In the genomic region with DNA sequence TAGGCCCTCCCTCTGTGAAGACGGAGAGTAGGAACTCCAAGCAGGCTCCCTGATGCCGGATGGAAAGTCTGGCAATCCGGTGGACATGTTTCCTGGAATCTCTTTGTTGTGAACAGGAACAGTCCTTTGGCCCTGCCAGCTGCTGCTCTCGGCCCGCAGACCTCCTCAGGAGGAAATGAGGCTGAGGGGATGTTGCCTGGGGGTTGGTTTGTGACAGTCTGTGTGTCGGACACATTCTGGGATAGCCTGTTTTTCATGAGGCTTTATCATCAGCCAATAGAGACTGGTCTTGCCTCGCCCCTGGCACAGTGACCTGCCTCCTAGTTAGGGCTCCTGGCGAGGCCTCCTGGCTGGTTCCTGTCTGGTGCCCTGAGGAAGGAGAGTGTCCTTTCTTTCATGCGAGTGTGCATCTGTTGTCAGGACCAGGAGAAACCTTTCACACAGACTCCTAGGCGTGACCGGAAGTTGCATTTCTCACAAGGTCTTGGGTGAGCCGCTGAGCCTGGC, we compare ENCODE assay signal across 8 mouse cellular contexts.
DNase-seq lines count a peak whose midpoint lies in the region; ATAC-seq lines count a peak whose summit lies in the region.

No protein-coding gene starts in this region.

- peak; percentile 62 for ATAC-seq in heart, embryonic 16.5 days (replicated peaks; ENCODE audit: extremely low read depth, insufficient read depth, low FRiP score)
- no peak for ATAC-seq in limb, embryonic 12.5 days (ENCODE audit: insufficient number of reproducible peaks, insufficient read depth, low FRiP score, low TSS enrichment, low read depth)

- peak overlapping the region; percentile 79 for H3K27ac ChIP-seq in heart, embryonic 16.5 days (ENCODE audit: low read length)
- peak overlapping the region; percentile 68 for H3K27ac ChIP-seq in limb, embryonic 12.5 days

- intact Hi-C loops in left cerebral cortex, postnatal 25 days (cut with DNase I) = loop anchor here (5.0 kb wide), 1 partner anchor 186 kb away; no protein-coding TSS in a partner anchor

- no peaks in the 10 kb centered on the region for H3K36me3 ChIP-seq in heart, embryonic 16.5 days (ENCODE audit: control insufficient read depth, insufficient read depth)
- H3K36me3 ChIP-seq in limb, embryonic 12.5 days = no peaks in the 10 kb centered on the region

- H3K27me3 ChIP-seq in heart, embryonic 16.5 days (ENCODE audit: control insufficient read depth, insufficient read depth, low read length) = no peaks in the 10 kb centered on the region
- H3K27me3 ChIP-seq in limb, embryonic 12.5 days = no peaks in the 10 kb centered on the region; the same call in 1 of the 2 replicates

- peak; percentile 54 for DNase-seq in adrenal gland, postnatal 14 days
- DNase-seq in adrenal gland, adult 8-10 months = no peak
- peak; percentile 39 for DNase-seq in ZHBTc4 (ENCODE audit: low read depth, low spot score)
- DNase-seq in left cerebral cortex, postnatal 25 days (ENCODE audit: low spot score in 2 of 2) = no peak
- DNase-seq in thymus, adult 18-20 months = no peak
- DNase-seq in right cerebral cortex, postnatal 25 days = no peak

- no peak overlapping the region for H3K4me2 ChIP-seq in heart, embryonic 16.5 days (ENCODE audit: low read depth, low read length)
- H3K4me2 ChIP-seq in limb, embryonic 12.5 days = no peak overlapping the region

- H3K4me3 ChIP-seq in heart, embryonic 16.5 days (ENCODE audit: low read length) = no peak overlapping the region
- no peak overlapping the region for H3K4me3 ChIP-seq in limb, embryonic 12.5 days (replicated peaks)

- H3K4me1 ChIP-seq in heart, embryonic 16.5 days (ENCODE audit: control insufficient read depth, insufficient read depth, low read length) = peaks cover 9% of the 10 kb centered on the region; the same call in 1 of the 2 replicates
- H3K4me1 ChIP-seq in limb, embryonic 12.5 days (replicated peaks) = peaks cover 39% of the 10 kb centered on the region

- H3K9ac ChIP-seq in heart, embryonic 16.5 days (ENCODE audit: low read length) = no peak overlapping the region
- no peak overlapping the region for H3K9ac ChIP-seq in limb, embryonic 12.5 days (replicated peaks)

- no peaks in the 10 kb centered on the region for H3K9me3 ChIP-seq in heart, embryonic 16.5 days (replicated peaks; ENCODE audit: control insufficient read depth, low read length)
- no peaks in the 10 kb centered on the region for H3K9me3 ChIP-seq in limb, embryonic 12.5 days

- 62% methylated on average over 12 of the region's 12 CpGs for WGBS in heart, embryonic 16.5 days
- 48% methylated on average over 12 of the region's 12 CpGs for WGBS in limb, embryonic 12.5 days

Comparison
In these comparisons a context has a peak if more than half of its experiments do, and no peak if none do; other contexts are left out.
1. DNase-seq: peak in adrenal gland, postnatal 14 days (single experiment) and ZHBTc4 (single experiment); none in adrenal gland, adult 8-10 months (single experiment), left cerebral cortex, postnatal 25 days (0 of 2), thymus, adult 18-20 months (0 of 2) and right cerebral cortex, postnatal 25 days (single experiment).